Mouse (Mus musculus) stomach, postnatal 0 days (tissue): Measurements from ENCODE around the gene Elovl6.

ENCODE experiments used
- CTCF ChIP-seq: IDR thresholded peaks from 2 replicates; pipeline ENCODE4 v1.5.1; 2016; ENCODE audit warnings: antibody characterized with exemption, low read depth, mild to moderate bottlenecking, moderate library complexity
- EP300 ChIP-seq: optimal IDR thresholded peaks from 2 replicates; pipeline ENCODE3; 2016; ENCODE audit warnings: antibody characterized with exemption

DNA sequence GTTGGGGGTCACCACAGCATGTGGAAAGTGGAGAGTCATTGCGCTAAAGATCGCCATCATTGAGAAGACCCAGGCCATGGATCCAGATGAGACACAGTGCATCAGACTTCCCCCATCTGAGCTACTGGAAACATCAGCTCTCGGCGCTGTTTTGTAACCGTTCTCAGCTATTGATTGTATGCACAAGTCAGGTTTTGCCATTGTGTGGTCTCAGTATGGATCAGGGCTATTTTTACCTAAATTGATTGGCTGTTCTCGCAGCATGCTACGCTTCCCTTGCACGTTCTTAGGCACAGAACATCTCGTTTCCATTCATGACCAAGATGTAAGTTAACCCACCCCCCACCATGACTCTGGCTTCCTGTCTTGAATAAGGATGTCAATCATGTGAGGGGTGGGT lies 27.9 kb downstream of the Elovl6 start:
- no peak for TF ChIP-seq CTCF
- no peak for TF ChIP-seq EP300
